Mouse (Mus musculus) lung, postnatal 0 days (tissue): ENCODE data around the gene Cyp26a1. TPM values are rescaled to one million over a fixed set of nuclear protein-coding genes. Genes with fewer than 3 reads are reported as not detected.
A peak's percentile ranks its signal among the peaks of the same experiment; 100 is the strongest.

Experiments used
- ATAC-seq: fragments of 200-750 bp; cut with Nextera tagmentation; 2 replicates; pipeline ENCODE4 v1.8.0; 2017; ENCODE audit warnings: moderate library complexity
- DNase-seq: peaks from one replicate; pipeline ENCODE4 v3.0.0-alpha.2; 2016; ENCODE audit warnings: low spot score
- H3K27ac ChIP-seq: fragments of 300-500 bp; sonication (generic); 2 replicates; pipeline ENCODE4 v1.5.1; 2014; ENCODE audit warnings: antibody characterized with exemption, mild to moderate bottlenecking, low read length, mixed read lengths
- H3K27me3 ChIP-seq: fragments of 300-500 bp; sonication (generic); replicated peaks from 2 replicates; pipeline ENCODE4 v1.6.1; 2014; ENCODE audit warnings: low read length, mixed read lengths; ENCODE audit not compliant: insufficient read depth
- H3K36me3 ChIP-seq: fragments of 300-500 bp; sonication (generic); 2 replicates; pipeline ENCODE4 v1.6.1; 2014; ENCODE audit warnings: low read length, mixed read lengths; ENCODE audit not compliant: insufficient read depth
- H3K4me1 ChIP-seq: fragments of 300-500 bp; sonication (generic); 2 replicates; pipeline ENCODE4 v1.6.1; 2014; ENCODE audit warnings: antibody characterized with exemption, low read depth, low read length, mixed read lengths; ENCODE audit not compliant: insufficient read depth
- H3K4me2 ChIP-seq: fragments of 300-500 bp; sonication (generic); replicated peaks from 2 replicates; pipeline ENCODE4 v1.6.1; 2014; ENCODE audit warnings: low read depth, mild to moderate bottlenecking, low read length, moderate library complexity, mixed read lengths
- H3K4me3 ChIP-seq: fragments of 300-500 bp; sonication (generic); 2 replicates; pipeline ENCODE4 v1.5.1; 2014; ENCODE audit warnings: low read depth, low read length
- H3K9ac ChIP-seq: fragments of 300-500 bp; sonication (generic); replicated peaks from 2 replicates; pipeline ENCODE4 v1.6.1; 2014; ENCODE audit warnings: low read depth, mild to moderate bottlenecking
- H3K9me3 ChIP-seq: fragments of 300-500 bp; sonication (generic); 2 replicates; pipeline ENCODE4 v1.6.1; 2016; ENCODE audit warnings: low read length, mixed read lengths
- CTCF ChIP-seq: IDR thresholded peaks from 2 replicates; pipeline ENCODE4 v1.5.1; 2016; ENCODE audit warnings: antibody characterized with exemption, mild to moderate bottlenecking
- EP300 ChIP-seq: IDR thresholded peaks from 2 replicates; pipeline ENCODE4 v1.6.1; 2016; ENCODE audit warnings: antibody characterized with exemption, mild to moderate bottlenecking, control low read depth
- WGBS: fragments of 180-500 bp; shearing (Covaris S2); extraction: QIAGEN DNeasy Blood & Tissue Kit; methylation state at CpG from one replicate; pipeline ENCODE4 v1.1.7; 2014; 5-methylcytosine and 5-hydroxymethylcytosine counted together
- polyA plus RNA-seq: library from polyadenylated mRNA; unstranded; fragments of >200 nt; fragmentation: Nextera tagmentation; extraction: Ambion mirVana; gene quantifications from 2 replicates; pipeline ENCODE4 v1.2.1, GENCODE M21; 2015

Gene Cyp26a1
- polyA plus RNA-seq, 1 experiment from 2014 or later = 0.14 TPM

GRCm38 (mm10) chr19:37696603-37697334 lies 829 bp upstream of the Cyp26a1 start:
- 2% methylated on average over 22 of the region's 22 CpGs for WGBS
- Histone ChIP-seq H3K4me1 (peaks cover 5% of the 10 kb centered on the region; the same call in 1 of the 2 replicates), H3K9me3 (no peaks in the 10 kb centered on the region), H3K9ac (no peak overlapping the region), H3K4me2 (peak overlapping the region; percentile 14; the same call in 1 of the 2 replicates), H3K36me3 (no peaks in the 10 kb centered on the region), H3K27ac (no peak overlapping the region), H3K27me3 (peaks cover 88% of the 10 kb centered on the region), H3K4me3 (peak overlapping the region; percentile 22; the same call in 1 of the 2 replicates)
- TF ChIP-seq EP300 (no peak), CTCF (no peak)
- ATAC-seq = no peak
- DNase-seq = no peak

- no peak overlapping the region for H3K9ac ChIP-seq
- no peaks in the 10 kb centered on the region for H3K36me3 ChIP-seq
- H3K9me3 ChIP-seq = no peaks in the 10 kb centered on the region
- WGBS = 2% methylated on average over 18 of the region's 18 CpGs
- no peak overlapping the region for H3K27ac ChIP-seq
- no peak for ATAC-seq
- peaks cover 5% of the 10 kb centered on the region; the same call in 1 of the 2 replicates for H3K4me1 ChIP-seq
- H3K4me2 ChIP-seq = peak overlapping the region; percentile 30
- H3K27me3 ChIP-seq = peaks cover 86% of the 10 kb centered on the region
- peak overlapping the region; percentile 22 for H3K4me3 ChIP-seq
- TF ChIP-seq EP300 (no peak), CTCF (no peak)
- DNase-seq = no peak
These were observed 312 bp upstream of the Cyp26a1 start for GRCm38 (mm10) chr19:37697335-37697636.

- ATAC-seq = no peak
These were observed 919 bp downstream of the Cyp26a1 start for GRCm38 (mm10) chr19:37698273-37699160.

GRCm38 (mm10) chr19:37699711-37700110 lies 2.1 kb downstream of the Cyp26a1 start:
- no peak for TF ChIP-seq EP300
- TF ChIP-seq CTCF = no peak
- Histone ChIP-seq H3K9me3 (no peaks in the 10 kb centered on the region), H3K9ac (no peak overlapping the region), H3K4me2 (no peak overlapping the region), H3K27ac (no peak overlapping the region), H3K36me3 (no peaks in the 10 kb centered on the region), H3K4me3 (no peak overlapping the region), H3K27me3 (peaks cover 74% of the 10 kb centered on the region), H3K4me1 (no peaks in the 10 kb centered on the region; the same call in 1 of the 2 replicates)
- ATAC-seq = no peak
- DNase-seq = no peak
- 22% methylated on average over 9 of the region's 9 CpGs for WGBS

More at GRCm38 (mm10) chr19:37698273-37699160, 919 bp downstream of the Cyp26a1 start:
- no peak for DNase-seq
- peaks cover 83% of the 10 kb centered on the region for H3K27me3 ChIP-seq
- under 1% methylated on average over 61 of the region's 63 CpGs for WGBS
- TF ChIP-seq CTCF = no peak
- TF ChIP-seq EP300 = no peak
- no peak overlapping the region for H3K4me2 ChIP-seq
- no peaks in the 10 kb centered on the region for H3K9me3 ChIP-seq
- H3K36me3 ChIP-seq = no peaks in the 10 kb centered on the region
- peak overlapping the region; percentile 22; the same call in 1 of the 2 replicates for H3K4me3 ChIP-seq
- no peak overlapping the region for H3K9ac ChIP-seq
- H3K27ac ChIP-seq = no peak overlapping the region
- no peaks in the 10 kb centered on the region; the same call in 1 of the 2 replicates for H3K4me1 ChIP-seq

GRCm38 (mm10) chr19:37702377-37703076 lies 4.9 kb downstream of the Cyp26a1 start:
- Histone ChIP-seq H3K27ac (no peak overlapping the region), H3K4me1 (no peaks in the 10 kb centered on the region; the same call in 1 of the 2 replicates), H3K4me2 (no peak overlapping the region), H3K9ac (no peak overlapping the region), H3K27me3 (peaks cover 50% of the 10 kb centered on the region), H3K36me3 (no peaks in the 10 kb centered on the region), H3K4me3 (no peak overlapping the region), H3K9me3 (no peaks in the 10 kb centered on the region)
- ATAC-seq (no peak), DNase-seq (no peak)
- TF ChIP-seq EP300 (no peak), CTCF (no peak)
- 34% methylated on average over 21 of the region's 21 CpGs for WGBS
